In the genomic region with DNA sequence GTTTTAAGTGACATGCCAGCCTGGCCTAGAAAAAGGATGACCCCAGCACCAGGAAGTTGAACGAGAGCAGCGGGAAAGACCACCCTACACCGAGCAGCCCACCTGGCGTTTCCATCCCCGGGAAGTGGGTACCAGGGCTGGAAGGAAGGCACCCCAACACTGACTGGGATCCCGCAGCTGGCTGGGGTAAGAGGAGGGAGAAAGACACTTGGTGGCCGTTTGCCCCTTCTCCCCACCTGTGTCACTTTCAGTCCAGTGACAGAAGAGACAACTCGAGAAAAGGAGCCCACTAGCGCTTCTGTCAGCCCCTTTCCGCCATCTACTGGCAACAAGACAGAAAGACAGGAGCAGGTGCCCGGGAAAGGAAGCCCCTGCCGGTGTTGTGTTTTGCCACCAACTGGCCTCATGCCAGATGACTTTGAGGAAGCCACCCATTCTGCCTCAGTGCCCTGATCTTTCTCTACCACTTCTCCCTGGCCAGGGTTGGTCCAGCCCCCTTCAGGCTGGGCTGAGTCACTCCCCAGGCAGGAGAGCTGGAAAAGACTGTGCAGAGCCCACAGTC, we compare ENCODE assay signal across 8 mouse cellular contexts. TPM values are rescaled to one million over a fixed set of nuclear protein-coding genes. Genes with fewer than 3 reads are reported as not detected.
DNase-seq lines count a peak whose midpoint lies in the region; ATAC-seq and TF ChIP-seq lines count a peak whose summit lies in the region.

A gene (plus strand): TSS at position 551 of the 562 bp plus-strand sequence.

- H3K36me3 ChIP-seq in C2C12 (ENCODE audit: control insufficient read depth, insufficient read depth) (no peaks in the 10 kb centered on the region), myocyte (ENCODE audit: control insufficient read depth, insufficient read depth) (no peaks in the 10 kb centered on the region)
- no peaks in the 10 kb centered on the region for H3K36me3 ChIP-seq in embryonic facial prominence, embryonic 15.5 days
- no peaks in the 10 kb centered on the region for H3K36me3 ChIP-seq in heart, embryonic 13.5 days
- no peaks in the 10 kb centered on the region for H3K36me3 ChIP-seq in kidney, embryonic 16.5 days (ENCODE audit: insufficient read depth, low read length)
- no peaks in the 10 kb centered on the region for H3K36me3 ChIP-seq in liver, embryonic 11.5 days (ENCODE audit: control insufficient read depth, insufficient read depth, low read length)

- H3K79me2 ChIP-seq in C2C12 (ENCODE audit: control insufficient read depth, insufficient read depth) (no peaks in the 10 kb centered on the region), myocyte (ENCODE audit: control insufficient read depth, insufficient read depth) (no peaks in the 10 kb centered on the region)

- H3K4me1 ChIP-seq in bone marrow, adult 2 months (ENCODE audit: control insufficient read depth, insufficient read depth, low read length): no peaks in the 10 kb centered on the region
- peaks cover 32% of the 10 kb centered on the region for H3K4me1 ChIP-seq in embryonic facial prominence, embryonic 15.5 days
- peaks cover 34% of the 10 kb centered on the region for H3K4me1 ChIP-seq in heart, embryonic 13.5 days
- H3K4me1 ChIP-seq in kidney, embryonic 16.5 days (ENCODE audit: insufficient read depth, low read length): peaks cover 18% of the 10 kb centered on the region
- H3K4me1 ChIP-seq in liver, embryonic 11.5 days (replicated peaks; ENCODE audit: control insufficient read depth, insufficient read depth, low read length): peaks cover 6% of the 10 kb centered on the region; the same call in 1 of the 2 replicates

- H3ac ChIP-seq in C2C12 (ENCODE audit: control insufficient read depth, insufficient read length, low read depth): peak within 1 kb of the TSS; percentile 14
- no peak within 1 kb of the TSS for H3ac ChIP-seq in myocyte (ENCODE audit: control insufficient read depth, insufficient read length)

- under 1% methylated on average over 12 of the region's 12 CpGs for WGBS in bone marrow, adult 2 months
- under 1% methylated on average over 12 of the region's 12 CpGs for WGBS in embryonic facial prominence, embryonic 15.5 days
- 1% methylated on average over 12 of the region's 12 CpGs for WGBS in heart, embryonic 13.5 days
- under 1% methylated on average over 12 of the region's 12 CpGs for WGBS in kidney, embryonic 16.5 days
- under 1% methylated on average over 12 of the region's 12 CpGs for WGBS in liver, embryonic 11.5 days

- TF ChIP-seq POLR2A in bone marrow, adult 2 months (IDR thresholded peaks at IDR 0.05; ENCODE audit: borderline replicate concordance, control insufficient read depth, low read depth, low read length): no peak
- no peak for TF ChIP-seq POLR2A in myocyte (IDR thresholded peaks at IDR 0.05; ENCODE audit: insufficient read length, low read depth)

- H3K79me3 ChIP-seq in C2C12 (ENCODE audit: low read depth): no peaks in the 10 kb centered on the region

- ATAC-seq in embryonic facial prominence, embryonic 15.5 days (ENCODE audit: insufficient number of reproducible peaks, low FRiP score, low TSS enrichment, low read depth): no peak
- ATAC-seq in heart, embryonic 13.5 days (ENCODE audit: extremely low read depth, insufficient number of reproducible peaks, low FRiP score, low TSS enrichment): no peak
- ATAC-seq in kidney, embryonic 16.5 days (ENCODE audit: low FRiP score, low TSS enrichment): peak; percentile 67
- ATAC-seq in liver, embryonic 11.5 days (replicated peaks; ENCODE audit: low FRiP score): peak; percentile 40

- no peak for TF ChIP-seq CTCF in C2C12 (IDR thresholded peaks at IDR 0.05; ENCODE audit: control insufficient read depth, insufficient read depth, insufficient read length)
- peak; percentile 69 for TF ChIP-seq CTCF in bone marrow, adult 2 months (IDR thresholded peaks at IDR 0.05; ENCODE audit: control insufficient read depth, insufficient read depth, low read length)

- 0 out of 2 replicates have a peak within 1 kb of the TSS, but pooled peaks have one; percentile 21 for H3K27ac ChIP-seq in bone marrow, adult 2 months (ENCODE audit: control insufficient read depth, insufficient read depth, low read depth, low read length, poor library complexity)
- no peak within 1 kb of the TSS for H3K27ac ChIP-seq in embryonic facial prominence, embryonic 15.5 days (replicated peaks)
- peak within 1 kb of the TSS; percentile 40; the same call in 1 of the 2 replicates for H3K27ac ChIP-seq in heart, embryonic 13.5 days (replicated peaks)
- peak within 1 kb of the TSS; percentile 51; the same call in 1 of the 2 replicates for H3K27ac ChIP-seq in kidney, embryonic 16.5 days (ENCODE audit: low read length)
- no peak within 1 kb of the TSS for H3K27ac ChIP-seq in liver, embryonic 11.5 days (ENCODE audit: low read depth, low read length)

- H3K4me3 ChIP-seq in C2C12 (ENCODE audit: insufficient read depth, poor library complexity, severe bottlenecking) (no peak within 1 kb of the TSS), myocyte (no peak within 1 kb of the TSS)
- peak within 1 kb of the TSS; percentile 57 for H3K4me3 ChIP-seq in bone marrow, adult 2 months (replicated peaks; ENCODE audit: control insufficient read depth, low read depth, low read length)
- H3K4me3 ChIP-seq in embryonic facial prominence, embryonic 15.5 days (replicated peaks): peak within 1 kb of the TSS; percentile 57
- H3K4me3 ChIP-seq in heart, embryonic 13.5 days: peak within 1 kb of the TSS; percentile 67
- H3K4me3 ChIP-seq in kidney, embryonic 16.5 days (ENCODE audit: low read length): peak within 1 kb of the TSS; percentile 58
- peak within 1 kb of the TSS; percentile 58 for H3K4me3 ChIP-seq in liver, embryonic 11.5 days (ENCODE audit: low read depth, low read length)

- no peaks in the 10 kb centered on the region for H3K9me3 ChIP-seq in embryonic facial prominence, embryonic 15.5 days (replicated peaks)
- H3K9me3 ChIP-seq in heart, embryonic 13.5 days: no peaks in the 10 kb centered on the region
- no peaks in the 10 kb centered on the region for H3K9me3 ChIP-seq in kidney, embryonic 16.5 days (ENCODE audit: low read length)
- H3K9me3 ChIP-seq in liver, embryonic 11.5 days (ENCODE audit: control insufficient read depth, low read length): no peaks in the 10 kb centered on the region

- peak within 1 kb of the TSS; percentile 98 for H3K4me2 ChIP-seq in embryonic facial prominence, embryonic 15.5 days (replicated peaks)
- peak within 1 kb of the TSS; percentile 96 for H3K4me2 ChIP-seq in heart, embryonic 13.5 days
- H3K4me2 ChIP-seq in kidney, embryonic 16.5 days (replicated peaks; ENCODE audit: low read depth, low read length): peak within 1 kb of the TSS; percentile 98
- peak within 1 kb of the TSS; percentile 97 for H3K4me2 ChIP-seq in liver, embryonic 11.5 days
- H3K4me2 ChIP-seq in myocyte (ENCODE audit: low read depth): peak within 1 kb of the TSS; percentile 96

- H3K27me3 ChIP-seq in C2C12 (ENCODE audit: control insufficient read depth, insufficient read depth, insufficient read length) (peaks cover 3% of the 10 kb centered on the region), myocyte (ENCODE audit: control insufficient read depth, insufficient read depth, insufficient read length) (peaks cover 8% of the 10 kb centered on the region)
- peaks cover 11% of the 10 kb centered on the region for H3K27me3 ChIP-seq in embryonic facial prominence, embryonic 15.5 days
- H3K27me3 ChIP-seq in heart, embryonic 13.5 days (replicated peaks): peaks cover 20% of the 10 kb centered on the region
- H3K27me3 ChIP-seq in kidney, embryonic 16.5 days (ENCODE audit: insufficient read depth, low read length): 0 out of 2 replicates have a peak, but pooled peaks cover 3% of the 10 kb centered on the region
- peaks cover 32% of the 10 kb centered on the region for H3K27me3 ChIP-seq in liver, embryonic 11.5 days (replicated peaks; ENCODE audit: control insufficient read depth, insufficient read depth, low read length)

- peak; percentile 71 for DNase-seq in liver, embryonic 11.5 days (ENCODE audit: low spot score)
- peak; percentile 72 to 82 for DNase-seq in spleen, postnatal 4 days (ENCODE audit: low spot score in 2 of 2)

- peak within 1 kb of the TSS; percentile 53 for H3K9ac ChIP-seq in embryonic facial prominence, embryonic 15.5 days
- peak within 1 kb of the TSS; percentile 87 for H3K9ac ChIP-seq in heart, embryonic 13.5 days
- H3K9ac ChIP-seq in kidney, embryonic 16.5 days (replicated peaks; ENCODE audit: low read length): peak within 1 kb of the TSS; percentile 77
- peak within 1 kb of the TSS; percentile 50 for H3K9ac ChIP-seq in liver, embryonic 11.5 days (ENCODE audit: low read depth, low read length)

TF ChIP-seq in C2C12, 6 proteins besides CTCF, POLR2A, EP300 and RAD21:
- TF ChIP-seq FOSL1 (IDR thresholded peaks at IDR 0.05; ENCODE audit: insufficient read depth, low read length, poor library complexity, severe bottlenecking): no peak
- no peak for TF ChIP-seq MAX (IDR thresholded peaks at IDR 0.05)
- TF ChIP-seq MYOD1 (IDR thresholded peaks at IDR 0.05; ENCODE audit: control insufficient read depth, insufficient read length, low read depth): peak; percentile 54
- TF ChIP-seq USF1 (IDR thresholded peaks at IDR 0.05; ENCODE audit: low read depth): no peak
- no peak for TF ChIP-seq CEBPB (IDR thresholded peaks at IDR 0.05; ENCODE audit: low read depth)
- no peak for TF ChIP-seq MYOG (IDR thresholded peaks at IDR 0.05; ENCODE audit: control insufficient read depth, extremely low read depth, insufficient read length)
TF ChIP-seq in C2C12: peak in this region for 1.

TF ChIP-seq in myocyte, 11 proteins besides CTCF, POLR2A, EP300 and RAD21:
- peak in 1 of 3 experiments; percentile 9 for TF ChIP-seq MYOD1 (IDR thresholded peaks at IDR 0.05; ENCODE audit: control insufficient read depth in 1 of 3, insufficient read length in 2 of 3, low read depth in 2 of 3)
- no peak for TF ChIP-seq REST (IDR thresholded peaks at IDR 0.05; ENCODE audit: insufficient read depth, insufficient read length)
- TF ChIP-seq USF1 (IDR thresholded peaks at IDR 0.05; ENCODE audit: low read depth): no peak
TF ChIP-seq in myocyte: peak in this region for 1.

RNA-seq across cellular contexts. Expression of the gene that starts here (rescaled TPM):
- polyA plus RNA-seq in C2C12 (2012; fragmentation: generic; extraction: Trizol) (0.05 TPM), myocyte (2012; fragmentation: generic; extraction: Trizol) (not detected)
- polyA plus RNA-seq in bone marrow, adult 2 months (2011; ENCODE audit: insufficient read depth, insufficient read length, low replicate concordance, missing spikeins): 1.1 and 2.6 TPM in 2 replicates
- polyA plus RNA-seq in embryonic facial prominence, embryonic 15.5 days (2015; fragmentation: Nextera tagmentation; extraction: Ambion mirVana): 0.72 and 0.85 TPM in 2 replicates
- polyA plus RNA-seq in heart, embryonic 13.5 days (2015; fragmentation: Nextera tagmentation; extraction: Ambion mirVana): 0.20 and 0.48 TPM in 2 replicates
- 0.22 and 0.32 TPM in 2 replicates for polyA plus RNA-seq in kidney, embryonic 16.5 days (2015; fragmentation: Nextera tagmentation; extraction: Ambion mirVana)
- 0.17 and 0.34 TPM in 2 replicates for polyA plus RNA-seq in liver, embryonic 11.5 days (2014; fragmentation: Nextera tagmentation; extraction: Ambion mirVana)

Comparison
In these comparisons a context has a peak if more than half of its experiments do, and no peak if none do; other contexts are left out.
1. Peak in ATAC-seq, H3K4me3 ChIP-seq, H3K27ac ChIP-seq, H3K9ac ChIP-seq and H3K4me2 ChIP-seq in kidney, embryonic 16.5 days; RNA of the gene not detected or under 1 TPM.
2. Peak in DNase-seq, ATAC-seq, H3K4me3 ChIP-seq, H3K9ac ChIP-seq and H3K4me2 ChIP-seq in liver, embryonic 11.5 days; RNA of the gene not detected or under 1 TPM.
3. H3K4me3 ChIP-seq: peak in bone marrow, adult 2 months (single experiment), embryonic facial prominence, embryonic 15.5 days (single experiment) and heart, embryonic 13.5 days (single experiment); none in C2C12 (single experiment) and myocyte (single experiment).
4. H3K27ac ChIP-seq: peak in bone marrow, adult 2 months (single experiment) and heart, embryonic 13.5 days (single experiment); none in embryonic facial prominence, embryonic 15.5 days (single experiment) and liver, embryonic 11.5 days (single experiment).
5. Peak in every context shown above with its lines, with median percentiles within 50 percentile points of each other: H3K4me2 ChIP-seq and H3K9ac ChIP-seq.